Mouse (Mus musculus) erythroid progenitor cell, adult 5-6 weeks (primary cell): Measurements from ENCODE around the gene Eaf2. TPM values are rescaled to one million over a fixed set of nuclear protein-coding genes. Genes with fewer than 3 reads are reported as not detected.
"Not testable (repeated sequence)": the region's sequence is repeated elsewhere in the genome, so short reads cannot be mapped to it uniquely, and the experiment has no call there.

ENCODE experiments used
- ATAC-seq: replicated peaks from 2 replicates; pipeline ENCODE4 v1.8.0; 2016; ENCODE audit warnings: moderate number of reproducible peaks, mild to moderate bottlenecking, moderate TSS enrichment, inconsistent platforms; ENCODE audit not compliant: poor library complexity, low FRiP score, severe bottlenecking
- total RNA-seq, 2 experiments: library from RNA; stranded (forward) in 1 of 2; stranded (reverse) in 1 of 2; fragments of 150-400 nt in 1 of 2; fragments of 186-747, 209-891 nt in 1 of 2; gene quantifications; 2 replicates each; pipeline versions ENCODE4 v1.2.3 to v1.2.4; 2015 to 2017; ENCODE audit warnings: low replicate concordance in 2 of 2

The Eaf2 gene
- total RNA-seq, 2 experiments from 2014 or later = not detected

- ATAC-seq = no peak
These were observed 5.4 kb downstream of the Eaf2 start for GRCm38 (mm10) chr16:36869442-36869841.

DNA sequence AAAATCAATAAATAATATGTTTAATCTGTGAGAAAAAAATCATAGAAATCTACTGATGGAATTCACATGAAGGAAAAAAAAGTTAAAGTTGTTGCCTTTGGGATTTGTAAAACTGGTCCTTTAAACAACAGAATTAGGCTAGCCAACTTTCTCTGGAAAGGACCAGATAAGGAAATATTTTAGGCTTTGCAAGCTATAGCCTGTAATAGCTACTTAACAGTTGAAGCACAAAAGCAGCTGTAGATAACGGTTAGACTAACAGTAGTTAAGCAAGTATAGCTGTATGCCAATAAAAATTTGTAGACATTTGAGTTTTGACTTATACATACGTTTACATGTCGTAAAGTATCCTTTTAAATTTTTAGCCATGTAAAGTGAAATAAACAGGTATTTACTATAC, 11.2 kb downstream of the Eaf2 start:
- ATAC-seq = no peak

- no peak for ATAC-seq
These were observed 23.6 kb downstream of the Eaf2 start for GRCm38 (mm10) chr16:36851202-36851601.

DNA sequence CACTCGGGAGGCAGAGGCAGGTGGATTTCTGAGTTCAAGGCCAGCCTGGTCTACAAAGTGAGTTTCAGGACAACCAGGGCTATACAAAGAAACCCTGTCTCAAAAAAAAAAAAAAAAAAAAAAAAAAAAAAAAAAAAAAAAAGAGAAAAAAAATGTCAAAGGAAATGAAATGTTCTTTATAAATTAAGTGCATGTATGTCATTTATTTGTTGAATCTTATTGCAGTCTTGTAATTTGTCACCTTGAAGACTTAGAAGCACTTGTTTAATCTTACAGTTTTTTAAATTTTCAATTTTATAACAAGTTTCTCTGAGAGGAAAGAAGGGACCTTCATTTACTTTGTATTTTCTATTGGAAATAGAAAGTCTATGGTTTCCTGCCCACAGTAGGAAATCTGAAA, 27.9 kb downstream of the Eaf2 start:
- ATAC-seq = not testable (repeated sequence)

DNA sequence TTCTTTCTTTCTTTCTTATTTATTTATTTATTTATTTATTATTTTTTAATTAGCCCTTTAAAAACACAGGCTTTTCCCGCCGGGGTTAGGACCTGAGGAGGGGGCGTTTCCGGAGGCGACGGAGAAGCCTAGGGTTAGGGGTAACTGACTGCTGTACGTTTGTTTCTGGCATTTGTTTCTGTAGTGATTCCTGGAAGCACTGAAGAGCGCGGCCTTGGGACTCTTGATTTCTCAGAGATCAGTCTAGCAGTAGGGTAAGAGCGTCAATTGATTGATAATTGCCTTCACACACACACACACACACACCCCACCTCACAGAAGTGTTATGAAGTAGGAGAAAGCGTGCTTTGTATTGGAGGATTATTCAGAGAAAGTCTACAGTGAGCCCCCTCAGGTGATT, 46.0 kb downstream of the Eaf2 start:
- no peak for ATAC-seq

GRCm38 (mm10) chr16:36828054-36828786, 46.6 kb downstream of the Eaf2 start, which contains the start of gene Iqcb1:
Iqcb1 (plus strand) TSS chr16:36828385.
- ATAC-seq = peak; percentile 99

GRCm38 (mm10) chr16:36827611-36828053, 47.2 kb downstream of the Eaf2 start:
- ATAC-seq = peak; percentile 75; the same call in 1 of the 2 replicates

DNA sequence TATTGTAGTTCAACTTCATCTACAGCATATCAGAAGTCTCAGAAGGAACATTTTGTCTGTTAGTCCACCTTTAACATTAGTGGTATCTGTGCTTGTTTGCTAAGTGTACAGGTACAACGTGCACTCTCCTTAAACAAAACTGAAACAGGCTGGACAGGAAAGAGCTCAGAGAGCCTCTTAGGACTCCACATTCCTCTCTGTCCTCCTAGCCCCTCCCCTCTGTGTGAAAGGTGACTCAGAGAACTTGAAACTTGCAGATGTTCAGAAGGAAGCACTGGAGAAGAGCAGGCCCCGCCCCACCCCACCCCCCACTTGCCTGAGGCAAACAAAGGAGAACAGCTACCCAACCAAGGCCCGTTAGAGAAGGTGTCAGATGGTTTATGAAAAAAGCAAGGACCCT, 53.3 kb downstream of the Eaf2 start:
- no peak for ATAC-seq

GRCm38 (mm10) chr16:36820747-36821146, 54.1 kb downstream of the Eaf2 start:
- ATAC-seq = no peak

DNA sequence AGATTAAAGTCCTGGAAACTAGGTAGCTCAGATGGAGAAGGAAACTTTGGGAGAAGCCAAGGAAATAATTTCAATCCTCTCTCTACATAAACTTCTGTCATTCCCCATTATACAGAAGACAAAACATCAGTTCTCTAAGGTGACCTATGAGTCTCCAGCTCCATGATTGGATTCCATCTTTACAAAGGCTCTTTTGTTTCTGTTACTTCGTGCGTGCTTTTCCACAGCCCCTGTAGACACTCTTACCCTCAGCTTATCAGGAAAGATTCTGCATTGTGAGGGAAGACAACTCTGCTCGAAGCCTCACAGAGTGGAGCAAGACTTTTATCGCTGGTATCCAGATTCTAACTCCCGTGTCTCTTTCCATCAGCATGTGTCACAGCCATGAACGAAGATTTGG, 54.8 kb downstream of the Eaf2 start:
- no peak for ATAC-seq

- ATAC-seq = peak; percentile 54; the same call in 1 of the 2 replicates
These were observed 57.4 kb downstream of the Eaf2 start for GRCm38 (mm10) chr16:36817321-36817926.

DNA sequence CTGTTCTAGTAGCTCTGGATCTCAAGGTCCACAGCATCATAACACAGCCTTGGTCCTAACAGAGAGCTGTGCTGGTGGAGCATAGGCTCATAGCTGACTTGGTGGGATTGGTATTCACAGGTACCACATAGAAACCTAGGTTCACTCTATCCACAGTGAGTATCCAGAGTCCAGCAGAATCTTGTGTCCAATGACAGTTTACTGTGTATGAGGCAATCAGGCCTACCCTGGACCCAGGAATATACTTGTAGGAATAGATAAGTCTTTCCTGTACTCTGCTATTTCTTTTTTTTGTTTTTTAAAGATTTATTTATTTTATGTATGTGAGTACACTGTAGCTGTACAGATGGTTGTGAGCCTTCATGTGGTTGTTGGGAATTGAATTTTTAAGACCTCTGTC, 57.9 kb downstream of the Eaf2 start:
- no peak for ATAC-seq

DNA sequence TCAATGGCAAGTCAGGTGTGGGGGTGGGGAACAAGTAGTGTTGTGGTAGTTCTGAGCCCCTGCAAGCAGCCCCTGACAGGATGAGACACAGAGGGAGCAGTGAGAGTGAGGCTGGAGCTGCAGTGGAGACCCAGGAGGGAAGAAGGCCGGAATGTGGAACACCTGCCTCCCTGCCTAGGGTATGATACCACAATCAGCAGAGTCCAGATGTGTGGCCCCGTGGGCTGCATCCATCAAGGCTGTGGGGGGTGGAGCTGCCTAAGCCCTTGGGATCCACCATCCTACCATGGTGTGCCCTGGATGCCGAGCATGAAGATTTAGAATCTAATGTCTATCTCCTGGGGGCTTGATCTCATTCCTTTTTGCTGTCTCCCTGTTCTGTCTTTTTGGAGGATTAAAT, 61.1 kb downstream of the Eaf2 start:
- 0 out of 2 replicates have a peak, but pooled peaks have one; percentile 61 for ATAC-seq

DNA sequence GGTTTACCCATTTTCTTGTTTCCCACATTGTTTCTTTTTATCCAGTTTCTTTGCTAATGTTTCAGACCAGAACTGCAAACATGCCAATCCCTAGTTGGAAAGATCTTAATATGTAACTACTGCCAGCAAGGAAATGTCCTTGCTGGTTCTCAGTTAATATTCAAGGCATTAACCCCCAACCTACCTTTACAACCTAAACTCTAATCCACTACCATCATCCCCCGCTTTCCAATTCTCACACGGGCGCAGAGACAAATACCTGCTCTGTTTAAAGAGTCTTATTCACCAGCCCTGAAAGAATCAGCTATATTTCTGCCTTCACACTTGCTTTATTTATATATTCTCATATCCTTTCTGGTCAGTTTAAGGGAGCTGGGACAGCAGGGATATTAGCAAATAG, 66.2 kb downstream of the Eaf2 start:
- no peak for ATAC-seq

- ATAC-seq = no peak
These were observed 72.4 kb downstream of the Eaf2 start for GRCm38 (mm10) chr16:36802361-36802760.

DNA sequence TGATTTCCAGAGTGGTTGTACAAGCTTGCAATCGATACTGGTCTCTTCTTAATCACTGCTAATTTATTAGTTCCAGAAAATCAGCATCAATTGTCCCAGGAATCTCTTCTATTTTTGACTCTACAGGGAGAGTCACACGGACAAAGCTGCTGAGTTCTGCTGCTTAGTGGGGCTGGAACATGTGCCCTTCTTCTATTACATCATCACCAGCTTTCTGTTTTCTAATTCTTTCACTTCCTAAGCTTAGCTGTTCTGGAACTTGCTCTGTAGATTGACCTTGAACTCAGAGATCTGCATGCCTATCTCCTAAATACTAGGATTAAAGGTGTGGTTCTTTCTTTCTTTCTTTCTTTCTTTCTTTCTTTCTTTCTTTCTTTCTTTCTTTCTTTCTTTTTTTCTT, 76.5 kb downstream of the Eaf2 start:
- no peak for ATAC-seq

- no peak for ATAC-seq
These were observed 79.8 kb downstream of the Eaf2 start for GRCm38 (mm10) chr16:36794976-36795375.

- ATAC-seq = no peak
These were observed 84.6 kb downstream of the Eaf2 start for GRCm38 (mm10) chr16:36790166-36790565.

- no peak for ATAC-seq
These were observed 88.3 kb downstream of the Eaf2 start for GRCm38 (mm10) chr16:36786466-36786865.

- no peak for ATAC-seq
These were observed 90.0 kb downstream of the Eaf2 start, which contains the start of gene Slc15a2 for GRCm38 (mm10) chr16:36784594-36785313. Slc15a2 (minus strand) TSS chr16:36784962.

DNA sequence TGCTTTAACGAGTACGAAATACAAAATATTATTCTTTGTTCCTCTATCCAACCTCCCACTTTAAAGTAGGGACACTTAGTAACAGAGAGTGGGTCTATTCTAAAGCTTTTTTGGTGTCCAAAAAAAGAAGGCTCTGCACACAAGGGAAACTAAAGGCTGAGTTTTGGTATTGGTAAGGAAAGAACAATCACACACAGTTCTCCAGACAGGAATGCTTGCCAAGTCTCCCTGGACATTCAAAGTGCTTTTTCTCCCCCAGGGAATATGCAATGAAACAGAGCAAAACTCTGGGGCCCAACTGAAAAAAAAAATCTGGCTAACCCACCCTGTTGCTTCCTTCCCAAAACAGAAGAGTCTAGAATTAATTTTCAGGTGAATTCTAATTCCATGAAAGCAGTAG, 90.7 kb downstream of the Eaf2 start:
- no peak for ATAC-seq
